Mouse (Mus musculus) MEL (cell line): ENCODE data around the gene Bbs9. TPM values are rescaled to one million over a fixed set of nuclear protein-coding genes. Genes with fewer than 3 reads are reported as not detected.

Source experiments
- DNase-seq: peaks from one replicate; pipeline ENCODE4 v3.0.0; 2011; ENCODE audit warnings: low read depth, low spot score
- H3K27ac ChIP-seq: 2 replicates; pipeline ENCODE4 v1.5.1; 2012; ENCODE audit warnings: low read depth, mild to moderate bottlenecking, control low read depth, low read length, moderate library complexity; ENCODE audit not compliant: control insufficient read depth
- H3K27me3 ChIP-seq, 2 experiments: fragments of 150-350 bp in 1 of 2; sonication (generic) in 1 of 2; 2 replicates each; pipeline ENCODE4 v1.6.1; 2012; ENCODE audit warnings: low read length in 2 of 2, mild to moderate bottlenecking in 2 of 2, improper control_type of control experiment in 1 of 2, moderate library complexity in 1 of 2; ENCODE audit not compliant: insufficient read depth in 2 of 2, control insufficient read depth in 1 of 2
- H3K36me3 ChIP-seq, 2 experiments: 2 replicates each; pipeline ENCODE4 v1.6.1; 2012 to 2014; ENCODE audit warnings: low read length in 2 of 2, improper control_type of control experiment in 1 of 2, inconsistent platforms in 1 of 2, mild to moderate bottlenecking in 1 of 2; ENCODE audit not compliant: insufficient read depth in 2 of 2, control insufficient read depth in 1 of 2
- H3K4me1 ChIP-seq, 2 experiments: fragments of 150-350 bp in 1 of 2; sonication (generic) in 1 of 2; 2 replicates each; pipeline ENCODE4 v1.6.1; 2012; ENCODE audit warnings: low read length in 2 of 2, improper control_type of control experiment in 1 of 2, mild to moderate bottlenecking in 1 of 2; ENCODE audit not compliant: insufficient read depth in 2 of 2, control insufficient read depth in 1 of 2
- H3K4me3 ChIP-seq, 2 experiments: fragments of 150-350 bp in 1 of 2; sonication (generic) in 1 of 2; 2 replicates each; pipeline ENCODE4 v1.5.1; 2012; ENCODE audit warnings: low read depth in 2 of 2, low read length in 2 of 2, mild to moderate bottlenecking in 2 of 2, moderate library complexity in 2 of 2, control low read depth in 1 of 2, improper control_type of control experiment in 1 of 2; ENCODE audit not compliant: control insufficient read depth in 1 of 2, insufficient read depth in 1 of 2
- H3K79me2 ChIP-seq: 2 replicates; pipeline ENCODE4 v1.6.1; 2012; ENCODE audit warnings: mild to moderate bottlenecking, low read length, moderate library complexity; ENCODE audit not compliant: control insufficient read depth, poor library complexity, insufficient read depth
- H3K9ac ChIP-seq: 2 replicates; pipeline ENCODE4 v1.6.1; 2012; ENCODE audit warnings: low read depth, mild to moderate bottlenecking, control low read depth, low read length, moderate library complexity; ENCODE audit not compliant: control insufficient read depth, poor library complexity, severe bottlenecking
- H3K9me3 ChIP-seq: fragments of 150-350 bp; sonication (generic); replicated peaks from 2 replicates; pipeline ENCODE4 v1.6.1; 2012; ENCODE audit warnings: mild to moderate bottlenecking, low read length, improper control_type of control experiment, moderate library complexity; ENCODE audit not compliant: insufficient read depth
- CHD1 ChIP-seq: IDR thresholded peaks from 2 replicates; pipeline ENCODE4 v1.6.1; 2012; ENCODE audit warnings: low read depth, mild to moderate bottlenecking, inconsistent platforms, low read length, improper control_type of control experiment
- CTCF ChIP-seq, 3 experiments: IDR thresholded peaks in 2 of 3; conservative IDR thresholded peaks in 1 of 3; 2 replicates each; pipeline ENCODE4 v1.5.1; 2011 to 2012; ENCODE audit warnings: low read length in 3 of 3, low read depth in 2 of 3, mild to moderate bottlenecking in 2 of 3, improper control_type of control experiment in 1 of 3, inconsistent platforms in 1 of 3, mixed read lengths in 1 of 3, moderate library complexity in 1 of 3; ENCODE audit not compliant: control insufficient read depth in 1 of 3, insufficient read depth in 1 of 3, poor library complexity in 1 of 3, severe bottlenecking in 1 of 3
- E2F4 ChIP-seq: IDR thresholded peaks from 2 replicates; pipeline ENCODE4 v1.6.1; 2011; ENCODE audit warnings: low read depth, low read length, improper control_type of control experiment, borderline replicate concordance
- ELF1 ChIP-seq: IDR thresholded peaks from 2 replicates; pipeline ENCODE4 v1.6.1; 2014; ENCODE audit warnings: low read depth, mild to moderate bottlenecking, inconsistent platforms, low read length, improper control_type of control experiment, moderate library complexity
- EP300 ChIP-seq, 2 experiments: IDR thresholded peaks; 2 replicates each; pipeline ENCODE4 v1.6.1; 2011; ENCODE audit warnings: improper control_type of control experiment in 2 of 2, low read length in 2 of 2, low read depth in 1 of 2, mild to moderate bottlenecking in 1 of 2
- ETS1 ChIP-seq: IDR thresholded peaks from 2 replicates; pipeline ENCODE4 v1.6.1; 2012; ENCODE audit warnings: low read depth, mild to moderate bottlenecking, inconsistent platforms, low read length, improper control_type of control experiment, moderate library complexity
- GATA1 ChIP-seq: IDR thresholded peaks from 2 replicates; pipeline ENCODE4 v1.6.1; 2011; ENCODE audit warnings: low read depth, low read length, improper control_type of control experiment
- HCFC1 ChIP-seq: IDR thresholded peaks from 2 replicates; pipeline ENCODE4 v1.6.1; 2012; ENCODE audit warnings: low read depth, mild to moderate bottlenecking, inconsistent platforms, low read length, improper control_type of control experiment, moderate library complexity
- JUND ChIP-seq: IDR thresholded peaks from 2 replicates; pipeline ENCODE4 v1.6.1; 2011; ENCODE audit warnings: low read depth, mild to moderate bottlenecking, improper control_type of control experiment, low read length
- KAT2A ChIP-seq: conservative IDR thresholded peaks from 2 replicates; pipeline ENCODE4 v1.6.1; 2012; ENCODE audit warnings: low read depth, low read length, improper control_type of control experiment, inconsistent platforms
- MAX ChIP-seq: IDR thresholded peaks from 2 replicates; pipeline ENCODE4 v1.6.1; 2011; ENCODE audit warnings: low read length, improper control_type of control experiment
- MXI1 ChIP-seq: IDR thresholded peaks from 2 replicates; pipeline ENCODE4 v1.6.1; 2011; ENCODE audit warnings: mild to moderate bottlenecking, low read depth, low read length, improper control_type of control experiment
- MYB ChIP-seq: IDR thresholded peaks from 2 replicates; pipeline ENCODE4 v1.6.1; 2011; ENCODE audit warnings: mild to moderate bottlenecking, low read depth, low read length, improper control_type of control experiment
- NELFE ChIP-seq: IDR thresholded peaks from 2 replicates; pipeline ENCODE4 v1.6.1; 2011; ENCODE audit warnings: low read depth, low read length, improper control_type of control experiment
- NRF1 ChIP-seq: IDR thresholded peaks from 2 replicates; pipeline ENCODE4 v1.6.1; 2014; ENCODE audit warnings: low read depth, mild to moderate bottlenecking, inconsistent platforms, low read length, improper control_type of control experiment, moderate library complexity; ENCODE audit not compliant: poor library complexity, insufficient read depth, severe bottlenecking
- POLR2AphosphoS5 ChIP-seq: IDR thresholded peaks from 2 replicates; pipeline ENCODE4 v1.6.1; 2012; ENCODE audit warnings: low read depth, borderline replicate concordance, mild to moderate bottlenecking, inconsistent platforms, low read length, moderate library complexity, mixed read lengths
- RAD21 ChIP-seq: IDR thresholded peaks from 2 replicates; pipeline ENCODE4 v1.6.1; 2011; ENCODE audit warnings: mild to moderate bottlenecking, low read depth, low read length, improper control_type of control experiment
- RCOR1 ChIP-seq: IDR thresholded peaks from 2 replicates; pipeline ENCODE4 v1.6.1; 2012; ENCODE audit warnings: low read depth, mild to moderate bottlenecking, inconsistent platforms, low read length, improper control_type of control experiment
- TAL1 ChIP-seq: IDR thresholded peaks from 2 replicates; pipeline ENCODE4 v1.6.1; 2012; ENCODE audit warnings: mild to moderate bottlenecking, inconsistent platforms, low read length, moderate library complexity, mixed read lengths
- TBP ChIP-seq: IDR thresholded peaks from 2 replicates; pipeline ENCODE4 v1.8.0; 2011; ENCODE audit warnings: low read depth, low read length, improper control_type of control experiment
- TCF12 ChIP-seq: IDR thresholded peaks from 2 replicates; pipeline ENCODE4 v1.6.1; 2014; ENCODE audit warnings: low read depth, mild to moderate bottlenecking, inconsistent platforms, low read length, improper control_type of control experiment, moderate library complexity
- UBTF ChIP-seq: IDR thresholded peaks from 2 replicates; pipeline ENCODE4 v1.6.1; 2012; ENCODE audit warnings: low read depth, mild to moderate bottlenecking, inconsistent platforms, low read length, improper control_type of control experiment, moderate library complexity, borderline replicate concordance; ENCODE audit not compliant: insufficient read depth
- USF1 ChIP-seq: IDR thresholded peaks from 2 replicates; pipeline ENCODE4 v1.6.1; 2014; ENCODE audit warnings: low read depth, mild to moderate bottlenecking, inconsistent platforms, low read length, improper control_type of control experiment, moderate library complexity
- ZC3H11A ChIP-seq: IDR thresholded peaks from 2 replicates; pipeline ENCODE4 v1.6.1; 2012; ENCODE audit warnings: low read depth, mild to moderate bottlenecking, inconsistent platforms, low read length, improper control_type of control experiment
- ZKSCAN1 ChIP-seq: IDR thresholded peaks from 2 replicates; pipeline ENCODE4 v1.6.1; 2012; ENCODE audit warnings: low read depth, mild to moderate bottlenecking, inconsistent platforms, low read length, improper control_type of control experiment, moderate library complexity
- ZNF384 ChIP-seq: IDR thresholded peaks from 2 replicates; pipeline ENCODE4 v1.6.1; 2012; ENCODE audit warnings: low read depth, mild to moderate bottlenecking, inconsistent platforms, low read length, improper control_type of control experiment
- polyA plus RNA-seq, 2 experiments: library from polyadenylated mRNA; stranded (reverse) in 1 of 2; unstranded in 1 of 2; fragments of >175 nt in 1 of 2; fragments of >200 nt in 1 of 2; gene quantifications; 2 replicates each; pipeline versions ENCODE4 v1.2.1 to v1.2.4; 2012; ENCODE audit warnings: low replicate concordance in 2 of 2, low read depth in 1 of 2; ENCODE audit not compliant: insufficient read length in 2 of 2, insufficient read depth in 1 of 2, missing spikeins in 1 of 2
- total RNA-seq: library from RNA; depleted of rRNA; stranded (reverse); fragments of 300-350 nt; gene quantifications from 2 replicates; pipeline ENCODE4 v1.2.3, GENCODE M21; 2012

Gene Bbs9
- total and polyA plus RNA-seq, 3 experiments = 18.5 to 19.5 TPM; not detected in 1

DNA sequence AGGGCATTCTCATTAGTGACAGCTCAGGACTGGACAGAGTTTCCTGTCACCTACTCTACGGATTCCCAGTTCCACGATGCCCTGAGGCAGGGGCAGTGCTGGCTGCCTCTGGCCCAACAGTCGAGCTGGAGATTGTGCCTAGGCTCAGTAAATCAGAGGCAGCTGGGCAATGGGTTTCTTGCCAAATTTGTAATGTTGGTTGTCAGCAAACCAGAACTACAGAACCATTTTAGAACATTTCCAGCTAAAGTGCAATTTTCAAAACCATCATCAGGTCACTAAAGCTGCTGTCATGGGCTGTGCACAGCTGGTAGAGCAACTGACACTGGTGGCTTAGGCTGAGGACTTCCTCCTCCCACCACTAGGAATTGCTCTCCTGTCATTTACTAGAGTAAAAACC is 292.3 kb downstream of the Bbs9 start:
- H3K79me2 ChIP-seq = no peaks in the 10 kb centered on the region
- H3K4me1 ChIP-seq = peaks cover 0 to 3% of the 10 kb centered on the region in 2 experiments; a peak in 2 of 4 replicates
- peaks cover 0 to 2% of the 10 kb centered on the region in 2 experiments; a peak in 1 of 4 replicates for H3K36me3 ChIP-seq
- no peak overlapping the region for H3K4me3 ChIP-seq
- H3K27ac ChIP-seq = no peak overlapping the region
- TF ChIP-seq ZNF384 (no peak), CTCF (IDR thresholded peaks at IDR 0.05 in 2 of 3, conservative IDR thresholded peaks at IDR 0.05 in 1 of 3; ENCODE audit: control insufficient read depth in 1 of 3, insufficient read depth in 1 of 3, low read depth in 2 of 3, low read length in 3 of 3, poor library complexity in 1 of 3, severe bottlenecking in 1 of 3) (peak in 1 of 3 experiments; percentile 3; a peak in 1 of 6 replicates)
- no peak overlapping the region for H3K9ac ChIP-seq
- no peak for DNase-seq
- no peaks in the 10 kb centered on the region for H3K27me3 ChIP-seq
- H3K9me3 ChIP-seq = no peaks in the 10 kb centered on the region

DNA sequence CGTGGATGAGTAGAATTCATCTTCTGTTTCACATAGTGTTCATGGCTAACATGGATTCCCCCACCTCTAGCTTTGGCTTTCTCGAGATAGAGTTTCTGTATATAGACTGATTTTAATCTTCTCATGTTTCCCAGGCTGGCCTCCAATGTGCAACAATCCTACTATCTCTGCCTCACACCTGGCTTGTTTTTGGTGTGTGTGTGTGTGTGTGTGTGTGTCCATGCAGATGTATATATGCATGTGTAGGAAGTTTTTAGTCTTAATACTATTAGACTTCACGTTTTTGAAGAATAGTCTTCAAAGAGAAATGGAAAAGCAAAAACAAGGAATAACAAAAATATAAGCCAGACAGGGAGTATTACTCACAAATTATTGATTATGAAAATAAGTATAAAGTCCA is 296.3 kb downstream of the Bbs9 start:
- H3K9ac ChIP-seq = no peak overlapping the region
- H3K36me3 ChIP-seq = no peaks in the 10 kb centered on the region
- peak; percentile 38 for DNase-seq
- no peak for TF ChIP-seq E2F4
- peak; percentile 25; the same call in 1 of the 2 replicates for TF ChIP-seq MXI1
- no peak for TF ChIP-seq POLR2AphosphoS5
- TF ChIP-seq ZNF384 = no peak
- TF ChIP-seq ZC3H11A = no peak
- peak; percentile 6; the same call in 1 of the 2 replicates for TF ChIP-seq TAL1
- TF ChIP-seq GATA1 = peak; percentile 38; the same call in 1 of the 2 replicates
- TF ChIP-seq UBTF = no peak
- no peak for TF ChIP-seq JUND
- no peak for TF ChIP-seq USF1
- TF ChIP-seq MAX = no peak
- TF ChIP-seq RCOR1 = no peak
- no peak for TF ChIP-seq MYB
- TF ChIP-seq ZKSCAN1 = no peak
- no peak for TF ChIP-seq HCFC1
- no peak for TF ChIP-seq NELFE
- no peak for TF ChIP-seq TBP
- TF ChIP-seq TCF12 = peak; percentile 88
- TF ChIP-seq RAD21 = no peak
- TF ChIP-seq CTCF (IDR thresholded peaks at IDR 0.05 in 2 of 3, conservative IDR thresholded peaks at IDR 0.05 in 1 of 3; ENCODE audit: control insufficient read depth in 1 of 3, insufficient read depth in 1 of 3, low read depth in 2 of 3, low read length in 3 of 3, poor library complexity in 1 of 3, severe bottlenecking in 1 of 3) = no peak
- no peak for TF ChIP-seq CHD1
- peak; percentile 51 to 59 for TF ChIP-seq EP300 (IDR thresholded peaks at IDR 0.05; ENCODE audit: low read depth in 1 of 2, low read length in 2 of 2)
- TF ChIP-seq KAT2A = no peak
- TF ChIP-seq ELF1 = no peak
- no peak for TF ChIP-seq NRF1
- peak; percentile 26; the same call in 1 of the 2 replicates for TF ChIP-seq ETS1
- TF ChIP-seq, all 39 proteins: peak for 6
- no peak overlapping the region for H3K4me3 ChIP-seq
- H3K79me2 ChIP-seq = no peaks in the 10 kb centered on the region
- no peak overlapping the region for H3K27ac ChIP-seq
- H3K27me3 ChIP-seq = no peaks in the 10 kb centered on the region
- H3K4me1 ChIP-seq = no peaks in the 10 kb centered on the region
- H3K9me3 ChIP-seq = no peaks in the 10 kb centered on the region
